Mouse (Mus musculus) layer of hippocampus, adult 9-11 months (tissue): Measurements from ENCODE around the gene Gm5155.
"Not testable (repeated sequence)": the region's sequence is repeated elsewhere in the genome, so short reads cannot be mapped to it uniquely, and the experiment has no call there.

ENCODE experiments used
- DNase-seq: peaks from one replicate; pipeline ENCODE4 v3.0.0; 2022

Gm5155 gene

GRCm38 (mm10) chr7:17871467-17871866 is at the start of gene Gm5155:
Gm5155 (plus strand) TSS chr7:17871767.
- DNase-seq = no peak

- no peak for DNase-seq
These were observed 791 bp upstream of the Gm5155 start for GRCm38 (mm10) chr7:17870776-17871175.

GRCm38 (mm10) chr7:17895341-17895740 is 23.8 kb downstream of the Gm5155 start:
- DNase-seq = not testable (repeated sequence)

- DNase-seq = no peak
These were observed 31.8 kb downstream of the Gm5155 start for GRCm38 (mm10) chr7:17903146-17903915.
